Mouse (Mus musculus) stomach, postnatal 0 days (tissue): ENCODE results near the gene Pbx2.

Experiments
- CTCF ChIP-seq: IDR thresholded peaks from 2 replicates; pipeline ENCODE4 v1.5.1; 2016; ENCODE audit warnings: antibody characterized with exemption, low read depth, mild to moderate bottlenecking, moderate library complexity
- EP300 ChIP-seq: optimal IDR thresholded peaks from 2 replicates; pipeline ENCODE3; 2016; ENCODE audit warnings: antibody characterized with exemption

DNA sequence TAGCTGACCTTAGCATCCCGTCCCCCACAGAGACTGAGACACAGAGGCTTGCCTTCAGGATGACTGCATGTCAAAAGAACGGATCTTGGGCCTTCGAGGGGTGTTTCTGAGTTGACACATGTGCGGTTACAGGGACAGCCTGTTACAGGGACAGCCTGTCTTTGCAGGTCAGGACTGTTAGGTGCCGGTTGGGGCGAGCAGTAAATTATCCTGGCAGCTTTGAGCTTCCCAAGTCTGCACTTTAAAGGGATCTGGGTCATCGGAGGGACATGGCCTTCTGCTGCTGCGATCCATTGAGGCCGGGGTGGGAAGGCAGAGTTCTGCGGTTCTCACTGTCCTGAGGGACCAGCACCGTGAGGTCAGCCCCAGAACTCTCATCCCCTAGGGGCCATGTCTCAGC lies 33.7 kb upstream of the Pbx2 start:
- no peak for TF ChIP-seq CTCF
- TF ChIP-seq EP300, result no peak
